In genomic region chr14:50892541-50893459, GRCm38 (mm10) we compare ENCODE assay signal across 11 mouse cellular contexts. TPM values are rescaled to one million over a fixed set of nuclear protein-coding genes. Genes with fewer than 3 reads are reported as not detected.
DNase-seq lines count a peak whose midpoint lies in the region; ATAC-seq lines count a peak whose summit lies in the region.
"Had no signal": no experiment of that assay in that cellular context is flagged by ENCODE, and none has a peak within 500 bp of the region (broad histone marks: within the 10 kb centered on the region; RNA-seq: fewer than 3 reads in every experiment).

No protein-coding gene starts in this region.

- intact Hi-C loops in left cerebral cortex, postnatal 36 days (cut with DNase I): no loop called here

- 0 out of 2 replicates have a peak, but pooled peaks cover 5% of the 10 kb centered on the region for H3K27me3 ChIP-seq in forebrain, embryonic 14.5 days (replicated peaks; ENCODE audit: control insufficient read depth, insufficient read depth, low read length)

- no peak overlapping the region for H3K4me2 ChIP-seq in forebrain, embryonic 14.5 days (ENCODE audit: low read length)
- H3K4me2 ChIP-seq: hindbrain, embryonic 12.5 days; neural tube, embryonic 12.5 days had no signal

- H3K9me3 ChIP-seq in forebrain, embryonic 14.5 days (replicated peaks; ENCODE audit: control insufficient read depth, low read length): no peaks in the 10 kb centered on the region
- H3K9me3 ChIP-seq: hindbrain, embryonic 12.5 days; neural tube, embryonic 12.5 days had no signal

- H3K4me1 ChIP-seq in forebrain, embryonic 14.5 days (ENCODE audit: control insufficient read depth, insufficient read depth, low read length): no peaks in the 10 kb centered on the region

- H3K9ac ChIP-seq in forebrain, embryonic 14.5 days (ENCODE audit: low read length): no peak overlapping the region
- H3K9ac ChIP-seq: hindbrain, embryonic 12.5 days; neural tube, embryonic 12.5 days had no signal

- peak; percentile 45 for DNase-seq in gastrocnemius, adult 18-20 months (ENCODE audit: low spot score)
- DNase-seq in gastrocnemius, adult 8-10 months (ENCODE audit: low spot score in 2 of 2): no peak
- DNase-seq in adrenal gland, postnatal 14 days: peak; percentile 32
- DNase-seq in heart, adult 8-10 months (ENCODE audit: low spot score): peak; percentile 29
- peak; percentile 45 to 59 for DNase-seq in lung, postnatal 4 days
- no peak for DNase-seq in forebrain, embryonic 14.5 days (ENCODE audit: low spot score)
- DNase-seq in left cerebral cortex, postnatal 36 days (ENCODE audit: low spot score in 2 of 2): no peak

- no peaks in the 10 kb centered on the region for H3K36me3 ChIP-seq in forebrain, embryonic 14.5 days (ENCODE audit: control insufficient read depth, insufficient read depth, low read length)
- H3K36me3 ChIP-seq: hindbrain, embryonic 12.5 days; neural tube, embryonic 12.5 days had no signal

- H3K4me3 ChIP-seq in forebrain, embryonic 14.5 days (ENCODE audit: low read depth, low read length): no peak overlapping the region
- H3K4me3 ChIP-seq: hindbrain, embryonic 12.5 days; neural tube, embryonic 12.5 days had no signal

- ATAC-seq in monocyte, adult 5-6 weeks (replicated peaks; ENCODE audit: insufficient number of reproducible peaks, low FRiP score, low TSS enrichment, poor library complexity, severe bottlenecking): no peak
- ATAC-seq in forebrain, embryonic 14.5 days: no peak

- WGBS in forebrain, embryonic 14.5 days: 81% methylated on average over 22 of the region's 22 CpGs

- no peak overlapping the region for H3K27ac ChIP-seq in forebrain, embryonic 14.5 days (ENCODE audit: low read depth, low read length)
- H3K27ac ChIP-seq: hindbrain, embryonic 12.5 days; macrophage; neural tube, embryonic 12.5 days had no signal

RNA-seq across cellular contexts. Expression of gene Klhl33, which starts 4.5 kb away (rescaled TPM):
- total RNA-seq in gastrocnemius, adult 18-20 months (2021): 100 to 1,000 TPM in 1 of 2 experiments, 10 to 100 TPM in 1; 56.5 to 114 TPM
- total RNA-seq in gastrocnemius, adult 8-10 months (2022): 10 to 100 TPM; 73.7 to 90.4 (median 77.6) TPM
- 1.1 and 1.5 TPM in 2 replicates for total RNA-seq in adrenal gland, postnatal 14 days (2021)
- total RNA-seq in heart, adult 8-10 months (2022): 10 to 100 TPM; 13.4 to 33.6 (median 21.6) TPM
- not detected in 3 replicates for total RNA-seq in monocyte, adult 5-6 weeks (2017)
- polyA plus RNA-seq in forebrain, embryonic 14.5 days (2014; fragmentation: Nextera tagmentation; extraction: Ambion mirVana): 0.25 and 0.36 TPM in 2 replicates
- 1 to 10 TPM; 3.6 to 4.8 TPM for total RNA-seq in left cerebral cortex, postnatal 36 days (2021)
- polyA plus RNA-seq: macrophage had no signal

RNA-seq across cellular contexts. Expression of gene Tep1, which starts 22.4 kb away (rescaled TPM):
- 1 to 10 TPM; 6.5 to 9.0 TPM for total RNA-seq in gastrocnemius, adult 18-20 months (2021)
- 1 to 10 TPM; 7.2 to 9.4 (median 8.4) TPM for total RNA-seq in gastrocnemius, adult 8-10 months (2022)
- 20.8 and 23.3 TPM in 2 replicates for total RNA-seq in adrenal gland, postnatal 14 days (2021)
- 10 to 100 TPM in 2 of 4 experiments, 1 to 10 TPM in 2; 8.0 to 12.1 (median 10.0) TPM for total RNA-seq in heart, adult 8-10 months (2022)
- total RNA-seq in monocyte, adult 5-6 weeks (2017): 60.9 to 144 TPM (median 125 TPM) in 3 replicates
- 1.3 and 2.5 TPM in 2 replicates for polyA plus RNA-seq in forebrain, embryonic 14.5 days (2014; fragmentation: Nextera tagmentation; extraction: Ambion mirVana)
- total RNA-seq in left cerebral cortex, postnatal 36 days (2021): 1 to 10 TPM; 2.9 to 4.1 TPM

RNA-seq across cellular contexts. Expression of gene Osgep, which starts 31.9 kb away (rescaled TPM):
- total RNA-seq in gastrocnemius, adult 18-20 months (2021): 10 to 100 TPM; 45.9 to 47.5 TPM
- total RNA-seq in gastrocnemius, adult 8-10 months (2022): 10 to 100 TPM; 42.4 to 63.1 (median 48.7) TPM
- 60.9 TPM in 2 replicates for total RNA-seq in adrenal gland, postnatal 14 days (2021)
- total RNA-seq in heart, adult 8-10 months (2022): 10 to 100 TPM; 53.6 to 75.8 (median 70.5) TPM
- 51.7 to 66.4 TPM (median 58.2 TPM) in 3 replicates for total RNA-seq in monocyte, adult 5-6 weeks (2017)
- 160 and 180 TPM in 2 replicates for polyA plus RNA-seq in forebrain, embryonic 14.5 days (2014; fragmentation: Nextera tagmentation; extraction: Ambion mirVana)
- total RNA-seq in left cerebral cortex, postnatal 36 days (2021): 10 to 100 TPM; 32.0 to 35.7 TPM

RNA-seq across cellular contexts. Expression of gene Apex1, which starts 32.0 kb away (rescaled TPM):
- 10 to 100 TPM; 29.1 to 29.2 TPM for total RNA-seq in gastrocnemius, adult 18-20 months (2021)
- 10 to 100 TPM; 30.8 to 35.9 (median 33.3) TPM for total RNA-seq in gastrocnemius, adult 8-10 months (2022)
- 66.1 and 71.3 TPM in 2 replicates for total RNA-seq in adrenal gland, postnatal 14 days (2021)
- total RNA-seq in heart, adult 8-10 months (2022): 10 to 100 TPM; 23.1 to 33.8 (median 26.7) TPM
- total RNA-seq in monocyte, adult 5-6 weeks (2017): 8.5 to 22.9 TPM (median 11.7 TPM) in 3 replicates
- polyA plus RNA-seq in forebrain, embryonic 14.5 days (2014; fragmentation: Nextera tagmentation; extraction: Ambion mirVana): 322 and 355 TPM in 2 replicates
- 10 to 100 TPM; 52.0 to 58.6 TPM for total RNA-seq in left cerebral cortex, postnatal 36 days (2021)

RNA-seq across cellular contexts. Expression of gene Pip4p1, which starts 37.9 kb away (rescaled TPM):
- total RNA-seq in gastrocnemius, adult 18-20 months (2021): 10 to 100 TPM; 16.1 to 16.7 TPM
- total RNA-seq in gastrocnemius, adult 8-10 months (2022): 10 to 100 TPM; 12.4 to 19.8 (median 18.4) TPM
- total RNA-seq in adrenal gland, postnatal 14 days (2021): 44.3 and 47.2 TPM in 2 replicates
- 10 to 100 TPM; 19.3 to 24.5 (median 20.6) TPM for total RNA-seq in heart, adult 8-10 months (2022)
- total RNA-seq in monocyte, adult 5-6 weeks (2017): 34.7 to 50.0 TPM (median 44.9 TPM) in 3 replicates
- 81.4 and 86.0 TPM in 2 replicates for polyA plus RNA-seq in forebrain, embryonic 14.5 days (2014; fragmentation: Nextera tagmentation; extraction: Ambion mirVana)
- 100 to 1,000 TPM in 1 of 2 experiments, 10 to 100 TPM in 1; 89.8 to 103 TPM for total RNA-seq in left cerebral cortex, postnatal 36 days (2021)

Comparison
In these comparisons a context has a peak if more than half of its experiments do, and no peak if none do; other contexts are left out.
1. DNase-seq: peak in gastrocnemius, adult 18-20 months (single experiment), adrenal gland, postnatal 14 days (single experiment), heart, adult 8-10 months (single experiment) and lung, postnatal 4 days (2 of 2); none in gastrocnemius, adult 8-10 months (0 of 2), forebrain, embryonic 14.5 days (single experiment) and left cerebral cortex, postnatal 36 days (0 of 2).